16 mouse cellular contexts compared by ENCODE assay signal in genomic region chr4:100395407-100395806, GRCm38 (mm10).
A peak's percentile ranks its signal among the peaks of the same experiment; 100 is the strongest.
DNase-seq lines count a peak whose midpoint lies in the region; ATAC-seq and TF ChIP-seq lines count a peak whose summit lies in the region.
"Had no signal": no experiment of that assay in that cellular context is flagged by ENCODE, and none has a peak within 500 bp of the region (broad histone marks: within the 10 kb centered on the region; RNA-seq: fewer than 3 reads in every experiment).

No protein-coding gene starts in this region.

- no peak for TF ChIP-seq POLR2A in limb, embryonic 14.5 days (IDR thresholded peaks at IDR 0.05; ENCODE audit: borderline replicate concordance, extremely low read depth, insufficient read depth, insufficient read length)

- WGBS in limb, embryonic 14.5 days: 93% methylated on average over 4 of the region's 4 CpGs
- WGBS in limb, embryonic 10.5 days: 95% methylated on average over 4 of the region's 4 CpGs
- 58% methylated on average over 4 of the region's 4 CpGs for WGBS in heart, embryonic 16.5 days

- DNase-seq in limb, embryonic 14.5 days (ENCODE audit: low spot score): peak; percentile 27
- DNase-seq in limb, embryonic 10.5 days (ENCODE audit: low spot score): no peak
- peak; percentile 54 for DNase-seq in brain, adult 2 months (ENCODE audit: low read depth, low spot score)
- peak; percentile 75 for DNase-seq in gastrocnemius, adult 18-20 months (ENCODE audit: low spot score)
- no peak for DNase-seq in thymus, postnatal 36 days
- DNase-seq in layer of hippocampus, adult 9-11 months: no peak
- DNase-seq in right cerebral cortex, adult 2 months (ENCODE audit: low spot score in 2 of 2): no peak
- DNase-seq: embryo, embryonic 11 days; kidney, postnatal 10 days; lung, embryonic 14.5 days; right cerebral cortex, postnatal 4 days; thymus, postnatal 25 days had no signal

- no peaks in the 10 kb centered on the region for H3K27me3 ChIP-seq in limb, embryonic 14.5 days (ENCODE audit: control insufficient read depth, insufficient read depth, low read length)
- no peaks in the 10 kb centered on the region for H3K27me3 ChIP-seq in limb, embryonic 10.5 days (ENCODE audit: low read depth, poor library complexity, severe bottlenecking)
- H3K27me3 ChIP-seq in heart, embryonic 16.5 days (ENCODE audit: control insufficient read depth, insufficient read depth, low read length): no peaks in the 10 kb centered on the region
- H3K27me3 ChIP-seq: intestine, embryonic 15.5 days; midbrain, embryonic 12.5 days had no signal

- no peaks in the 10 kb centered on the region for H3K36me3 ChIP-seq in limb, embryonic 14.5 days (ENCODE audit: control insufficient read depth, insufficient read depth, low read length)
- no peaks in the 10 kb centered on the region for H3K36me3 ChIP-seq in limb, embryonic 10.5 days
- no peaks in the 10 kb centered on the region for H3K36me3 ChIP-seq in heart, embryonic 16.5 days (ENCODE audit: control insufficient read depth, insufficient read depth)
- H3K36me3 ChIP-seq: hindbrain, embryonic 10.5 days; intestine, embryonic 15.5 days; midbrain, embryonic 12.5 days had no signal

- no peak overlapping the region for H3K9ac ChIP-seq in limb, embryonic 14.5 days (ENCODE audit: low read depth, low read length, severe bottlenecking)
- no peak overlapping the region for H3K9ac ChIP-seq in heart, embryonic 16.5 days (ENCODE audit: low read length)
- H3K9ac ChIP-seq: intestine, embryonic 15.5 days; lung, embryonic 14.5 days; midbrain, embryonic 12.5 days had no signal

- no peak for ATAC-seq in limb, embryonic 14.5 days (ENCODE audit: low FRiP score, low read depth)
- 0 out of 2 replicates have a peak, but pooled peaks have one; percentile 55 for ATAC-seq in heart, embryonic 16.5 days (replicated peaks; ENCODE audit: extremely low read depth, insufficient read depth, low FRiP score)
- ATAC-seq: intestine, embryonic 15.5 days had no signal

- no peak overlapping the region for H3K27ac ChIP-seq in limb, embryonic 14.5 days (replicated peaks; ENCODE audit: low read depth, low read length)
- no peak overlapping the region for H3K27ac ChIP-seq in limb, embryonic 10.5 days
- H3K27ac ChIP-seq in heart, embryonic 16.5 days (ENCODE audit: low read length): peak overlapping the region; percentile 67
- H3K27ac ChIP-seq: hindbrain, embryonic 10.5 days; intestine, embryonic 15.5 days; midbrain, embryonic 12.5 days had no signal

- no peak overlapping the region for H3K4me3 ChIP-seq in limb, embryonic 14.5 days (replicated peaks; ENCODE audit: low read length)
- no peak overlapping the region for H3K4me3 ChIP-seq in limb, embryonic 10.5 days
- no peak overlapping the region for H3K4me3 ChIP-seq in heart, embryonic 16.5 days (ENCODE audit: low read length)
- H3K4me3 ChIP-seq: hindbrain, embryonic 10.5 days; intestine, embryonic 15.5 days; midbrain, embryonic 12.5 days had no signal

- H3K4me1 ChIP-seq in limb, embryonic 14.5 days (ENCODE audit: control insufficient read depth, insufficient read depth, low read length): peaks cover 9% of the 10 kb centered on the region
- H3K4me1 ChIP-seq in limb, embryonic 10.5 days: peaks cover 16% of the 10 kb centered on the region
- peaks cover 4% of the 10 kb centered on the region; the same call in 1 of the 2 replicates for H3K4me1 ChIP-seq in heart, embryonic 16.5 days (ENCODE audit: control insufficient read depth, insufficient read depth, low read length)
- H3K4me1 ChIP-seq: hindbrain, embryonic 10.5 days; intestine, embryonic 15.5 days; midbrain, embryonic 12.5 days had no signal

- H3K9me3 ChIP-seq in limb, embryonic 14.5 days (ENCODE audit: control insufficient read depth, low read length): no peaks in the 10 kb centered on the region
- no peaks in the 10 kb centered on the region for H3K9me3 ChIP-seq in limb, embryonic 10.5 days (replicated peaks)
- H3K9me3 ChIP-seq in heart, embryonic 16.5 days (replicated peaks; ENCODE audit: control insufficient read depth, low read length): no peaks in the 10 kb centered on the region
- H3K9me3 ChIP-seq: hindbrain, embryonic 10.5 days; intestine, embryonic 15.5 days; midbrain, embryonic 12.5 days had no signal

- H3K4me2 ChIP-seq in limb, embryonic 14.5 days (replicated peaks; ENCODE audit: low read depth, low read length, severe bottlenecking): no peak overlapping the region
- H3K4me2 ChIP-seq in heart, embryonic 16.5 days (ENCODE audit: low read depth, low read length): no peak overlapping the region
- H3K4me2 ChIP-seq: intestine, embryonic 15.5 days; lung, embryonic 14.5 days; midbrain, embryonic 12.5 days had no signal

Comparison
In these comparisons a context has a peak if more than half of its experiments do, and no peak if none do; other contexts are left out.
1. DNase-seq: peak in limb, embryonic 14.5 days (single experiment), brain, adult 2 months (single experiment) and gastrocnemius, adult 18-20 months (single experiment); none in limb, embryonic 10.5 days (single experiment), thymus, postnatal 36 days (0 of 2), layer of hippocampus, adult 9-11 months (single experiment) and right cerebral cortex, adult 2 months (0 of 2).